Mouse (Mus musculus) megakaryocyte, adult 5-6 weeks (primary cell): ENCODE measurements around the gene Nfasc. TPM values are rescaled to one million over a fixed set of nuclear protein-coding genes. Genes with fewer than 3 reads are reported as not detected.

Experiments
- ATAC-seq: 2 replicates; pipeline ENCODE4 v1.8.0; 2016; ENCODE audit warnings: mild to moderate bottlenecking, inconsistent platforms; ENCODE audit not compliant: poor library complexity, severe bottlenecking
- total RNA-seq, 2 experiments: library from RNA; stranded (forward) in 1 of 2; stranded (reverse) in 1 of 2; fragments of 153-499, 151-499 nt in 1 of 2; fragments of 221-1000, 200-1000 nt in 1 of 2; gene quantifications; 2 replicates each; pipeline versions ENCODE4 v1.2.3 to v1.2.4; 2015 to 2017

Gene Nfasc
- total RNA-seq, 2 experiments from 2014 or later = not detected

GRCm38 (mm10) chr1:132543789-132544188 is 197.8 kb downstream of the Nfasc start:
- no peak for ATAC-seq

GRCm38 (mm10) chr1:132542762-132543306 is 198.8 kb downstream of the Nfasc start, which contains the start of gene Cntn2:
Gene Cntn2, minus strand, starts transcription at chr1:132543256.
- ATAC-seq = no peak

GRCm38 (mm10) chr1:132541824-132542599 is 199.6 kb downstream of the Nfasc start:
- no peak for ATAC-seq

- ATAC-seq = no peak
These were observed 200.3 kb downstream of the Nfasc start for GRCm38 (mm10) chr1:132541171-132541823.

GRCm38 (mm10) chr1:132540701-132541100 is 200.9 kb downstream of the Nfasc start:
- no peak for ATAC-seq

GRCm38 (mm10) chr1:132537736-132538135 is 203.9 kb downstream of the Nfasc start:
- no peak for ATAC-seq

- no peak for ATAC-seq
These were observed 205.2 kb downstream of the Nfasc start for GRCm38 (mm10) chr1:132536416-132536815.

- no peak for ATAC-seq
These were observed 206.1 kb downstream of the Nfasc start for GRCm38 (mm10) chr1:132535541-132535940.

- ATAC-seq = no peak
These were observed 207.8 kb downstream of the Nfasc start for GRCm38 (mm10) chr1:132533840-132534239.

- no peak for ATAC-seq
These were observed 209.1 kb downstream of the Nfasc start for GRCm38 (mm10) chr1:132532521-132532920.

- ATAC-seq = no peak
These were observed 210.9 kb downstream of the Nfasc start for GRCm38 (mm10) chr1:132530631-132531191.

- no peak for ATAC-seq
These were observed 212.8 kb downstream of the Nfasc start for GRCm38 (mm10) chr1:132528647-132529334.

GRCm38 (mm10) chr1:132528071-132528470 is 213.5 kb downstream of the Nfasc start:
- no peak for ATAC-seq

GRCm38 (mm10) chr1:132525832-132526231 is 215.8 kb downstream of the Nfasc start:
- peak; percentile 43 for ATAC-seq

- ATAC-seq = 0 out of 2 replicates have a peak, but pooled peaks have one; percentile 33
These were observed 217.7 kb downstream of the Nfasc start for GRCm38 (mm10) chr1:132523920-132524319.

- no peak for ATAC-seq
These were observed 218.5 kb downstream of the Nfasc start for GRCm38 (mm10) chr1:132523048-132523447.

GRCm38 (mm10) chr1:132520764-132521163 is 220.8 kb downstream of the Nfasc start:
- ATAC-seq = peak; percentile 75

GRCm38 (mm10) chr1:132519734-132520133 is 221.9 kb downstream of the Nfasc start:
- ATAC-seq = no peak

GRCm38 (mm10) chr1:132518621-132519020 is 223.0 kb downstream of the Nfasc start:
- ATAC-seq = no peak

- no peak for ATAC-seq
These were observed 224.8 kb downstream of the Nfasc start for GRCm38 (mm10) chr1:132516776-132517175.

GRCm38 (mm10) chr1:132515339-132515738 is 226.3 kb downstream of the Nfasc start:
- no peak for ATAC-seq
